Mouse (Mus musculus) hindbrain, embryonic 10.5 days (tissue): ENCODE data around the gene Chrm5. TPM values are rescaled to one million over a fixed set of nuclear protein-coding genes. Genes with fewer than 3 reads are reported as not detected.

Source experiments
- DNase-seq: peaks from one replicate; pipeline ENCODE4 v3.0.0-alpha.2; 2017; ENCODE audit warnings: low spot score
- H3K27ac ChIP-seq: fragments of 300-500 bp; sonication (generic); 2 replicates; pipeline ENCODE4 v1.5.1; 2016; ENCODE audit warnings: mild to moderate bottlenecking, moderate library complexity
- H3K27me3 ChIP-seq: fragments of 300-500 bp; sonication (generic); 2 replicates; pipeline ENCODE4 v1.6.1; 2016; ENCODE audit warnings: mild to moderate bottlenecking; ENCODE audit not compliant: poor library complexity, insufficient read depth, severe bottlenecking
- H3K36me3 ChIP-seq: fragments of 300-500 bp; sonication (generic); 2 replicates; pipeline ENCODE4 v1.6.1; 2016; ENCODE audit warnings: mild to moderate bottlenecking, moderate library complexity
- H3K4me1 ChIP-seq: fragments of 300-500 bp; sonication (generic); replicated peaks from 2 replicates; pipeline ENCODE4 v1.6.1; 2016; ENCODE audit warnings: mild to moderate bottlenecking
- H3K4me3 ChIP-seq: fragments of 300-500 bp; sonication (generic); 2 replicates; pipeline ENCODE4 v1.5.1; 2016; ENCODE audit warnings: mild to moderate bottlenecking, moderate library complexity
- H3K9me3 ChIP-seq: fragments of 300-500 bp; sonication (generic); 2 replicates; pipeline ENCODE4 v1.6.1; 2016; ENCODE audit warnings: mild to moderate bottlenecking, moderate library complexity
- WGBS: fragments of 180-500 bp; shearing (Covaris S2); methylation state at CpG from one replicate; pipeline ENCODE4 v1.1.7; 2016; 5-methylcytosine and 5-hydroxymethylcytosine counted together
- polyA plus RNA-seq: library from polyadenylated mRNA; unstranded; fragments of >200 nt; fragmentation: Nextera tagmentation; extraction: Ambion mirVana; gene quantifications from 2 replicates; pipeline ENCODE4 v1.2.1, GENCODE M21; 2016

Gene Chrm5
- polyA plus RNA-seq, 1 experiment from 2014 or later, result not detected

GRCm38 (mm10) chr2:112493539-112494260, 13.1 kb upstream of the Chrm5 start:
- H3K4me1 ChIP-seq, result peaks cover 30% of the 10 kb centered on the region
- no peaks in the 10 kb centered on the region for H3K27me3 ChIP-seq
- no peaks in the 10 kb centered on the region for H3K9me3 ChIP-seq
- H3K4me3 ChIP-seq, result peak overlapping the region; percentile 81
- peak overlapping the region; percentile 100 for H3K27ac ChIP-seq
- H3K36me3 ChIP-seq, result no peaks in the 10 kb centered on the region
- WGBS, result 47% methylated on average over 11 of the region's 11 CpGs
- DNase-seq, result no peak

- under 1% methylated on average over 84 of the region's 87 CpGs for WGBS
Measured at GRCm38 (mm10) chr2:112492856-112493538, 12.4 kb upstream of the Chrm5 start, which contains the start of gene Aven. Gene Aven, plus strand, starts transcription at chr2:112492964.

GRCm38 (mm10) chr2:112492431-112492855, 11.9 kb upstream of the Chrm5 start:
- DNase-seq, result no peak
- Histone ChIP-seq H3K27me3 (no peaks in the 10 kb centered on the region), H3K4me1 (peaks cover 30% of the 10 kb centered on the region), H3K9me3 (no peaks in the 10 kb centered on the region), H3K36me3 (no peaks in the 10 kb centered on the region), H3K27ac (peak overlapping the region; percentile 100), H3K4me3 (peak overlapping the region; percentile 81)
- 8% methylated on average over 9 of the region's 9 CpGs for WGBS

More at GRCm38 (mm10) chr2:112492856-112493538, 12.4 kb upstream of the Chrm5 start, which contains the start of gene Aven:
- peak; percentile 89 for DNase-seq
- no peaks in the 10 kb centered on the region for H3K36me3 ChIP-seq
- H3K27ac ChIP-seq, result peak within 1 kb of the TSS; percentile 100
- no peaks in the 10 kb centered on the region for H3K9me3 ChIP-seq
- no peaks in the 10 kb centered on the region for H3K27me3 ChIP-seq
- peaks cover 30% of the 10 kb centered on the region for H3K4me1 ChIP-seq
- peak within 1 kb of the TSS; percentile 81 for H3K4me3 ChIP-seq

- DNase-seq, result no peak
- Histone ChIP-seq H3K4me1 (peaks cover 30% of the 10 kb centered on the region), H3K9me3 (no peaks in the 10 kb centered on the region), H3K4me3 (no peak overlapping the region), H3K36me3 (no peaks in the 10 kb centered on the region), H3K27ac (no peak overlapping the region), H3K27me3 (no peaks in the 10 kb centered on the region)
- WGBS, result 76% methylated on average over 5 of the region's 5 CpGs
Measured at GRCm38 (mm10) chr2:112491629-112492028, 11.1 kb upstream of the Chrm5 start.

GRCm38 (mm10) chr2:112490483-112491196, 10.1 kb upstream of the Chrm5 start:
- no peak overlapping the region for H3K27ac ChIP-seq
- peaks cover 30% of the 10 kb centered on the region for H3K4me1 ChIP-seq
- no peak overlapping the region for H3K4me3 ChIP-seq
- WGBS, result 74% methylated on average over 11 of the region's 11 CpGs
- H3K27me3 ChIP-seq, result no peaks in the 10 kb centered on the region
- H3K36me3 ChIP-seq, result no peaks in the 10 kb centered on the region
- H3K9me3 ChIP-seq, result no peaks in the 10 kb centered on the region
- no peak for DNase-seq

GRCm38 (mm10) chr2:112484886-112485285, 4.3 kb upstream of the Chrm5 start:
- no peak for DNase-seq
- no peaks in the 10 kb centered on the region for H3K36me3 ChIP-seq
- H3K9me3 ChIP-seq, result no peaks in the 10 kb centered on the region
- no peaks in the 10 kb centered on the region for H3K27me3 ChIP-seq
- no peaks in the 10 kb centered on the region for H3K4me1 ChIP-seq
- no peak overlapping the region for H3K27ac ChIP-seq
- H3K4me3 ChIP-seq, result no peak overlapping the region
- 63% methylated on average over 2 of the region's 2 CpGs for WGBS

GRCm38 (mm10) chr2:112483334-112483651, 2.7 kb upstream of the Chrm5 start:
- Histone ChIP-seq H3K36me3 (no peaks in the 10 kb centered on the region), H3K27me3 (no peaks in the 10 kb centered on the region), H3K4me3 (no peak overlapping the region), H3K9me3 (no peaks in the 10 kb centered on the region), H3K4me1 (no peaks in the 10 kb centered on the region), H3K27ac (no peak overlapping the region)
- WGBS, result 78% methylated on average over 2 of the region's 2 CpGs
- no peak for DNase-seq

- H3K27ac ChIP-seq, result no peak overlapping the region
- no peaks in the 10 kb centered on the region for H3K36me3 ChIP-seq
- 81% methylated on average over 5 of the region's 5 CpGs for WGBS
- no peaks in the 10 kb centered on the region for H3K4me1 ChIP-seq
- no peaks in the 10 kb centered on the region for H3K9me3 ChIP-seq
- no peak for DNase-seq
- H3K27me3 ChIP-seq, result no peaks in the 10 kb centered on the region
- no peak overlapping the region for H3K4me3 ChIP-seq
Measured at GRCm38 (mm10) chr2:112482533-112483333, 2.2 kb upstream of the Chrm5 start.

GRCm38 (mm10) chr2:112481564-112481963, 995 bp upstream of the Chrm5 start:
- peak; percentile 55 for DNase-seq
- H3K4me3 ChIP-seq, result no peak overlapping the region
- no peaks in the 10 kb centered on the region for H3K27me3 ChIP-seq
- no peaks in the 10 kb centered on the region for H3K36me3 ChIP-seq
- H3K9me3 ChIP-seq, result no peaks in the 10 kb centered on the region
- H3K4me1 ChIP-seq, result no peaks in the 10 kb centered on the region
- 4% methylated on average over 2 of the region's 2 CpGs for whole genome bisulfite sequencing
- H3K27ac ChIP-seq, result no peak overlapping the region

GRCm38 (mm10) chr2:112476554-112476953, 4.0 kb downstream of the Chrm5 start:
- Histone ChIP-seq H3K27ac (no peak overlapping the region), H3K4me1 (no peaks in the 10 kb centered on the region), H3K36me3 (peaks cover 3% of the 10 kb centered on the region; the same call in 1 of the 2 replicates), H3K27me3 (no peaks in the 10 kb centered on the region), H3K9me3 (no peaks in the 10 kb centered on the region), H3K4me3 (no peak overlapping the region)
- no peak for DNase-seq
- WGBS, result 82% methylated on average over 6 of the region's 6 CpGs

- WGBS, result 83% methylated on average over 5 of the region's 5 CpGs
- Histone ChIP-seq H3K4me3 (no peak overlapping the region), H3K27ac (no peak overlapping the region), H3K4me1 (no peaks in the 10 kb centered on the region), H3K36me3 (peaks cover 6% of the 10 kb centered on the region; the same call in 1 of the 2 replicates), H3K9me3 (no peaks in the 10 kb centered on the region), H3K27me3 (no peaks in the 10 kb centered on the region)
- DNase-seq, result no peak
Measured at GRCm38 (mm10) chr2:112474997-112475724, 5.4 kb downstream of the Chrm5 start.

GRCm38 (mm10) chr2:112472076-112472475, 8.5 kb downstream of the Chrm5 start:
- Histone ChIP-seq H3K4me3 (no peak overlapping the region), H3K4me1 (no peaks in the 10 kb centered on the region), H3K27me3 (no peaks in the 10 kb centered on the region), H3K36me3 (peaks cover 33% of the 10 kb centered on the region), H3K27ac (no peak overlapping the region), H3K9me3 (no peaks in the 10 kb centered on the region)
- WGBS, result 90% methylated on average over 2 of the region's 2 CpGs
- DNase-seq, result no peak
